Mouse (Mus musculus): ENCODE measurements around the gene Dph7. TPM values are rescaled to one million over a fixed set of nuclear protein-coding genes. Genes with fewer than 3 reads are reported as not detected.
"Not testable (repeated sequence)": the region's sequence is repeated elsewhere in the genome, so short reads cannot be mapped to it uniquely, and the experiment has no call there.

Dph7 gene
- 10 to 100 TPM; 32.3 to 37.1 (median 35.2) TPM for total RNA-seq (2022)

GRCm38 (mm10) chr2:24962304-24963000 is at the start of gene Dph7:
TSS of gene Dph7 (plus strand) at chr2:24962400.
- peak; percentile 79 to 89 for DNase-seq (ENCODE audit: low spot score in 2 of 2)

GRCm38 (mm10) chr2:24912589-24912988 is 49.6 kb upstream of the Dph7 start:
- DNase-seq (ENCODE audit: low spot score in 2 of 2), result no peak

DNA sequence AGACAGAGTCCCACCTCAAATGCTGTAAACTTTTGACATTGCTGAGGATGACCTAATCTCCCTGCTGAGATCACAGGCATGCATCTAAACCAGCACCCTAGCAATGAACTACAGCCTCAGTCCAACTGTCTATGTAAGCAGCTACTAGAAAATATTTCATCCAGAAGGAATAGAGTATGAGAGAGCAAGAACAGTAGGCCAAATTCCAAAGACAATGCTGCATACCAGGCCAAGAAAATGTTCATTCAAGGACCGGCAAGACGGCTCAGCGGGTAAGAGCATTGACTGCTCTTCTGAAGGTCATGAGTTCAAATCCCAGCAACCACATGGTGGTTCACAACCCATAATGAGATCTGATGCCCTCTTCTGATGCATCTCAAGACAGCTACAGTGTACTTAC is 47.4 kb upstream of the Dph7 start:
- DNase-seq (ENCODE audit: low spot score in 2 of 2), result no peak

DNA sequence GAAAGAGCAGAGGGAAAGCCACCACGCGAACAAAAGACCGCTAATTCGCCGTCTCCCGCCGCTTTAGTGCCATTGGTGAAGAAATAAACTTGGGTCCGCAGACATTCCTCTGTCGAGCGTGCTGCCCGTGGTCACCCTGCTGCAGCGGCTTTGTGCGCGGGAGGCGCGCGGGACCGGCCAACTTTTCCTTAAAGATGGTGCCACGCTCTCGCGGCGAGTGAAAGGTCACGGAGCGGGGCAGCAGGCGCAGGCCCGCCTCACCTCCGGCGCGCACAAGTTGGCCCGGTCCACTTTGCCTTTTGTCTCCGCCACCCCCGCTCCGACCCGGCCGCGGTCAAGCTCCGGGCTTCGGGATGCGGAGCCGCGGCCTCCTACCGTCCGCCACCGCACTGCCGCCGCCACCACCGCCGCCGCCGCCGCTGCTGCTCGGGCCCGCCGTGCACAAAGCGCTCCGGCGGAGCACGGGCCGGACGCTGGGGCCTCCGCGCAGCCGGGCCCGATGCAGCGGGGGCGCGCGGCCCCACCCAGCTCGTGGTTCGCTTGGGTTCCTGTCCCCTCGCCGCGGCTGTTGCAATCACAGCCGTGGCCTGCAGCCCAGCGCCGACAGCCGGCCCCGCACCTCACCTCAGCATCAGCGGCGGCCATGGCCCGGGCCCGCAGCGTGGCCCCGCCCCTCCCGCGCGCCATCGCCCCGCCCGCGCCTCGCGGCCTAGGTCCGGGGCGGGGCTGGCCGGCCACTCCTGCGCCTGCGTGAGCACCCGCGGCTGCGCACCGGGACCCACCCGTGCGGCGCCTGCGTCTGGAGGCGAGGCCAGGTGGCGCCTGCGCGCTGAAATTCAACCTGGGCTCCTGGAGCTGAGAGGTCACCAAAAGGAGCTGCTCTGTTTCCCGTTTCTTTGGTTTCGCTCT is 43.0 kb upstream of the Dph7 start, which contains the start of gene Ehmt1:
Gene Ehmt1, minus strand, starts transcription at position 685 of the 909 bp plus-strand sequence.
- peak; percentile 88 to 93 for DNase-seq (ENCODE audit: low spot score in 2 of 2)

DNA sequence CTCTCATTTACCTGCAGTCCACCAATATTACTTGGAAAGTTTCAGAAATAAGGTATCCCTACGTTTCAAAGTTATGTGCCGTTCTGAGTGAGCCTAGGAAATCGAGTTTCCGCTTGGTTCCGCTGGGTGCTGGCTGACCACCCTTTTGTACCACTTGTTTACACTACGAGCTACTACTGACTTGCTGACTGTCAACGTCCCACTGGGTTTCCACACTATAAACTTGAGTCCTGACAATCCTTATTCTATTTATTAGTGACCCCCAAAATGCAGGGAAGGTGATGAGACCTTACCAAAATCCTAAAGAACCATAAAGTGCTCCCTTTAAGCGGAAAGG is 42.4 kb upstream of the Dph7 start:
- no peak for DNase-seq (ENCODE audit: low spot score in 2 of 2)

DNA sequence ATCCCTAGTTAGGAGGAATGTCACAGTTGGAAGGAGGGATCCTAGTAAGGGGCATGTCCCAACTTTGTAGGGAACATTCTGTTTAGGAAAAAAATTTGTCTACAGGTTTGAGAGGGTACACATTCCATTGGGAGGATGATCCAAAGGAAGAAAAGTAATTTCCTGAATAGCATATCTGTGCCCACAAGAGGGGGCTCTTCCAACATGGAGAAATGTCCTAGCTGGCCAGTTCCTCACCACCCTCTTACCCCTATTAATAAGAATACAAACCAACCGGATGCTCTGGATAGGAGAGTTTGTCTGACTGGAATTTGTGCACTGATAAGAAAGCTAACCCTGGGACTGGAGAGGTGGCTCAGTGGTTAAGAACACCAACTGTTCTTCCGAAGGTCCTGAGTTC is 38.6 kb upstream of the Dph7 start:
- no peak for DNase-seq (ENCODE audit: low spot score in 2 of 2)

DNA sequence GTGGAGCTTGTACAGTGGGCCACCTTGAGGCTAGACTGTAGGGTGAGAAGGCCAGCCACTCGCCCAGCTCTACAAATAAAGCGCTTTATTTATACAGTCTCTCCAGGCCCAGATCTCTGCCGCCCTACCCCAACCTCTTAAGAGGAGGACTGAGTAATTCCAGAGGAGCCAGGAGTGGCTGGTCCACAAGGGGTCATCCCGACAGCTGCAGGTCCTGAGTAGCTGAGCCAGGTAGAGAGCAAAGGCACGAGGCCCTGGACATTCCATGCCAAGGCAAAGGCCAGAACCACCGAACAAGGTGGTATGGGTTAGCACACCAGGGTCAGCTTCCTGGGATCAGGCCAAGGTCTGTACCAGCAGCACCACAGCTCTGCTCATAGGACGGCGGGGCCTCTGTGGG is 36.9 kb upstream of the Dph7 start:
- no peak for DNase-seq (ENCODE audit: low spot score in 2 of 2)

- DNase-seq (ENCODE audit: low spot score in 2 of 2), result no peak
Observed at GRCm38 (mm10) chr2:24926345-24926964, 35.7 kb upstream of the Dph7 start.

DNA sequence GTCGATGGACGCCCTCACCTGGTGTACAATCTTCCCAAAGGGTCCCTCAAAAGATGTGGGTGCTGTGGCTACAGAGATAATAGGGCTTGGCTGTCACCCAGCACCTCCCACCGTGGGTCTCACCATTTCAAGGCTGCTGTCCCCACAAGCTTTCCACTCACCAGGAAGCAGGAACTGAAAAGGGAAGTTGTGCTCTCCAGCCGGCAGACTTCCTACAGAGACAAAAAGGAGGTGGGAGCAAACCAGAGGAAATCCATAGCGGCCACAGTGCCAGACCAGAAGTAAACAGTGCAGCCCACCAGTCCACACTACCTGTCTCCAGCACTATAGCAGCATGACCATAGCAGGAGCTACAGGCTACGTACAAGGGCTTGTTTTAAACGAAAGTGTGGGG is 35.2 kb upstream of the Dph7 start:
- DNase-seq (ENCODE audit: low spot score in 2 of 2), result no peak

GRCm38 (mm10) chr2:24927810-24928479 is 34.3 kb upstream of the Dph7 start:
- no peak for DNase-seq (ENCODE audit: low spot score in 2 of 2)

GRCm38 (mm10) chr2:24929119-24929518 is 33.1 kb upstream of the Dph7 start:
- DNase-seq (ENCODE audit: low spot score in 2 of 2), result no peak

- no peak for DNase-seq (ENCODE audit: low spot score in 2 of 2)
Observed at GRCm38 (mm10) chr2:24929593-24929992, 32.6 kb upstream of the Dph7 start.

DNA sequence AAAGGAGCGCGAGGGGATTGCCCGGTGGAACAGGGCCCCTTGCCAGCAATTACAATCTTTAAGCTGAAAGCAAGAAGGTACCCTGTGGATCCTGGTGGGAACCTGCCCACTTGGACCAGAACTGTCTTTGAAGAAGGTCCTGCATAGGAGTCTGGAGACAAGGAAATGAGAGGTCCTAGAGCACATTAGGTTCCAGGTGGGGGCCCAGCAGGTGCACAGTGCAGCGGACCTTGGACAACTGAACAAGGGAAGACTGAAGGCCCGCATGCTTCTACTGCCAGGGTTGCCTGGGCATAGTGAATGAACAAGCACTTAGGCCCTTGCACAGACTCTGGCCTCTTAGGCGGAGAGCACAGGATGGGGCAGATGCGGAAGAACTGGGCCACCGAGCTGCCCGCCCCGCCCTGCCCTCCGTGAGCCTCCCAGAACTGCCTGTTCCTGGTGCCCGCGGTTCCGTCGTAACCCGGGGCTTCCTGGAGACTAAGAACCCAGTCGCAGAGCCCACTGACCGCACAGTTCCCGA is 27.7 kb upstream of the Dph7 start:
- DNase-seq (ENCODE audit: low spot score in 2 of 2), result no peak

GRCm38 (mm10) chr2:24935057-24935796 is 27.0 kb upstream of the Dph7 start, which contains the start of gene Arrdc1:
TSS of gene Arrdc1 (minus strand) at chr2:24935252.
- peak; percentile 76 to 84 for DNase-seq (ENCODE audit: low spot score in 2 of 2)

DNA sequence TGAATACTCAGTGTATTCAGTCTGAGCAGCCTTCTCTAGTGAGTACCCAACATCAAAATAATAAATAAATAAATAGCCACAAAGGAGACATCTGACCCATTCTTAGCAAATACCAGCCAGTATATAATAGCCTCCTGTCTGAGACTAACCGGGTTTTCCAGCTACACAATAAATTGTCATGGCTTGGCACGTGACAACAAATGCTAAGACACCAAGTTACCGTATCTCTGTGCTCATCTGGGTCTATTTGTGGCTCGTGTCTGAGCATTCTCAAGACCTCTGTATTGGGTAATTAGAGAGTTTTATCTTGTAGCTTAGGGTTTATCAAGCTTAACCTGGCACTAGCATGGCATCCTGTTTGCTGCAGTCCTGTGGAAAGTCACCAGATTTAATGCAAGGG is 20.1 kb upstream of the Dph7 start:
- DNase-seq (ENCODE audit: low spot score in 2 of 2), result no peak

DNA sequence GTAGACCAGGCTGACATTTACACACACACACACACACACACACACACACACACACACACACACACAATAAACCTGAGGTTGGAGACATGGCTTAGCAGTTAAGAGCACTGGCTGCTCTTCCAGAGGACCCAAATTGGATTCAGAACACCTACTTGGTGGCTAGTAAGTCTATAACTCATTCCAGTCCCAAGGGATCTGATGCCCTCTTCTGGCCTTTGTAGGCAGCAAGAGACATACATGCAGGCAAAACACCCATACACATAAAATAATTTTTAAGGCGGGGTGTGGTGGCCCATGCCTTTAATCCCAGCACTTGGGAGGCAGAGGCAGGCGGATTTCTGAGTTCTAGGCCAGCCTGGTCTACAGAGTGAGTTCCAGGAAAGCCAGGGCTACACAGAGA is 17.9 kb upstream of the Dph7 start:
- DNase-seq (ENCODE audit: low spot score in 2 of 2), result not testable (repeated sequence)

GRCm38 (mm10) chr2:24949421-24950188 is 12.6 kb upstream of the Dph7 start, which contains the start of gene Zmynd19:
TSS of gene Zmynd19 (plus strand) at chr2:24949792.
- DNase-seq (ENCODE audit: low spot score in 2 of 2), result peak; percentile 94 to 97

GRCm38 (mm10) chr2:24950189-24950535 is 12.0 kb upstream of the Dph7 start:
- no peak for DNase-seq (ENCODE audit: low spot score in 2 of 2)

DNA sequence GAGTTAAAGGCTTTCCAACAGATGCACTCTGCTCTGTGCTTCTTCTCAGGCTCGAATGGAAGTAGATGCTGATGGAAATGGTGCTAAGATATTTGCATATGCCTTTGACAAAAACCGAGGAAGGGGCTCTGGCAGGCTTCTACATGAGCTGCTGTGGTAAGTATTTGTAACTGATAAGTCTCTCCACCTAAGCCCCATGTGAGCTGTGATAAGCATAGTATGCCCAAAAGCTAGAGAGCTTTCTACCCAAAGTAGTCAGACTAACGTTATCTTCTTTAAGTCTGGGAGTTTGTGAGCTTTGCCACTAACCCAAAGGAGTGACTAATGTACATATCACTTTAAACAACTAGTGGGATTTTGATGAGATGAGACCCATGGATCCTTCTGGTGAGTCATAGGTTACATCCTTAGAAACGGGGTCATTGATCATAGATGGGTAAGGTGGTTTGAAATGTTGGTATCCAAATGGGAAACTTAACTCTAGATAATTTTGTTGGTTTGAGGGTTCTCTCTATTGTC is 9.6 kb upstream of the Dph7 start:
- DNase-seq (ENCODE audit: low spot score in 2 of 2), result no peak

- no peak for DNase-seq (ENCODE audit: low spot score in 2 of 2)
Observed at GRCm38 (mm10) chr2:24960910-24961309, 1.3 kb upstream of the Dph7 start.
